Mouse (Mus musculus) layer of hippocampus, postnatal 14 days (tissue): ENCODE measurements around the gene Ing4. TPM values are rescaled to one million over a fixed set of nuclear protein-coding genes. Genes with fewer than 3 reads are reported as not detected.

Source experiments
- DNase-seq, 2 experiments: peaks; one replicate each; pipeline ENCODE4 v3.0.0; 2021 to 2022; ENCODE audit warnings: low spot score in 2 of 2, mixed read lengths in 1 of 2
- microRNA-seq, 2 experiments: library from miRNA; unstranded; fragments of <30 nt; microRNA quantifications; one replicate each; pipeline ENCODE4 v1.2.0; 2021
- total RNA-seq, 2 experiments: library from RNA; stranded (reverse); gene quantifications; 2 replicates each; pipeline ENCODE4 v1.2.3; 2021

Gene Ing4
- total RNA-seq, 2 experiments from 2014 or later = 62.5 to 62.6 TPM

DNA sequence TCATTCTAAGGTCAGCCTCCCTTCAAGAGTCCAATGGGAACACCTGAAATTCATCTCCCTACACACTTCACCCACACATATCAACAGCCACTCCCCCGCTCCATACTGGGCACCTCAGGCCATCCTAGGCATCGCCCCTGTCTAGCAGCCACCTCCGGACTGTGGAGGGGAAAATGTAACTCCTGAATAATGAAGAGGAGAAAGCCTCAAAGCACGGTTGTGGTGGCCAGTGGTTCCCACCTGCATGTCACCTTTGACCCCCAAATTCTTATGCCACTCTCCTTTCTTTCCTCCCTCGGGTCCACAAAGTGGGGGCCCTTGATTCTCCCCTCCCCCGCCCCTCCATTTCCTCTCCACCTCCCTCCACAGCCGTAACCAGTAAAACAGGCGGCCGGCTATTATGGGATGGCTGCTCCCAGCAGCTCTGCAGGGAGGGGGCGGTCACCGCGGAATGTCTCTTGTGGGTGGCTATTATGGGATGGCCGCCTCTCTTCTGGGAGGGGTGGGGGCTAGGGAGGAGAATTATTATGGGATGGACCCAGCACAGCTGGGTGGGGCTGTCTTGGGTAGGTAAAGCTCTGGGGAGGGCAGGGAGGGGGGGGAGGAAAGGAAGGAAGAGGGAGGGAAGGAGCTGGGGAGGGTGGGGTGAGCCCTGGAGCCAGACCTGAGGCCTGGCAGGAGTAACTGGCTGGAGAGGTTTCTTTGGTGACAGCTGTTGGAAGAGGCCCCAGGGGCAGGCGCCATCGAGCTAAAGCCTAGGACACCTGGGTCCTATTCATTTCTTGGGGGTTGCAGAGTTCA lies 50.2 kb downstream of the Ing4 start:
- peak; percentile 78 to 91 for DNase-seq

DNA sequence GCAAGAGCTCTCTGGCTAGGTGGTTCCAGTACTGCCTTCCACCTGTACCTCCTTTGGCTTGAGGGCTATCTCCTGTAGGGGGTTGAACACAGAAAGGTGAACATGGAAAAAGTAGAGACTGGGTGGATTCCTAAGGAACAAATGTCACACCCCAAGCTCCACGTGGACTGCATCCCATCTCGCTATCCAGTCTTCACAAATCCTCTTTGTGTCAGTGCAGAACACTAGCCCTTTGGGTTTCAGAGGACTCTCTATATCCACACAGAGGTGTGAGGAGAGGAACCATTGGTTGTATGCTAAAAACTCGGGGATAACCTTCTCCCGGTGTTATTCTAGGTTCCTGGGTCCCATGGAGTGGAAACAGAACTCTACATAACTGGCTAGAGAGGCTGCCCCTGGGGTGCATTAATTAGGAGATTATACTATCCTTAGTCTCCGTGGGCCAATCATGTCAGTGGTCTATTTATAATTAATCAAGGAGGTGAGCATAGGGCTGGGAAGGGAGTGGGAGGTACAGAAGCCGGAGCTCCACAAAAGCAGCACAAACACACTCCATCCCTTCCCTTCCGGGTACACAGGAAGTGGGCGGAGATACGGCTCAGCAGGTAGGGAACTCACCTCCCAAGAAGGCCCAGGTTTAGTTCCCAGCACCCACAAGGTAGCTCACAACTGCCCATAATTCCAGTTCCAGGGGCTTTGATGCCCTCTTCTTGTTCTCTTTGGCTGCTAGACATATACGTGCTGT lies 51.0 kb downstream of the Ing4 start:
- no peak for DNase-seq

DNA sequence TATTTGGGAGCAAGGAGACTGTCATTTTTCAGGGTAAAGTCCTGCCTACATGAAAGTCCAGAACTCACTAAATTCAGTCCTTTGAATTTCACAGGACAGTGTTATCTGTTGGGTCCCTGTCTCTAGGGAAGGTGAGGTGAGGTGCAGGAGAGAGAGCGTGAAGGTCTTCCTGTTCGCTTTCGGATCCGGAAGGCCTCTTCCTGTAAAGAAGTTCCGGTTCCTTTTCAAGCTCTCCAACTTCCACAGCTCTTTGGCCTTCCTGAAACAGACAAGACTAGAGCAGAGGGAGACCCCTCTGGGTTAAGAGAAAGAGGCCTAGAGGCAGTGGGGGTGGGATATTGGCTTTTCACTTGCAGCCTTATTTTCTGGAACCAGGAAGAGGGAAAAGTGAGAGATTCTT lies 52.8 kb downstream of the Ing4 start:
- no peak for DNase-seq

DNA sequence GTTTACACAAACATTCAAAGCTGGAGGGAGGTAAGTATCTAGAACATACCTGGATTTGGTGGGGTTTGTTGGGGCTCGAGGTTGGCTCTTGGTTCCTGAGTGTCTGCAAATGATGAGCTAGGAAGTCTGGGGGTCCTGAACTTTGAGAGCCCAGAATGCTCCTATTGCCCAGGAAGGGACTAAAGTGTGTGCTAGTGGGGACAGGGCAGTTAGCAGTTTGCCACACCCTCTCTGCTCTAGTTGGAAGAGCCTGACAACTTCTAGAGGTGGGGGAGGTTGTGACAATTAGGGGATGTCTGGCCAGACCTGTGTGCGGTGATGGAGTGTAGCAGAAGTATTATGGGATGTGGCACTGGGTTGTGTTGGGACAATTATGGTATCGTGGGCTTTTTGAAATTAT lies 55.3 kb downstream of the Ing4 start:
- DNase-seq = no peak

DNA sequence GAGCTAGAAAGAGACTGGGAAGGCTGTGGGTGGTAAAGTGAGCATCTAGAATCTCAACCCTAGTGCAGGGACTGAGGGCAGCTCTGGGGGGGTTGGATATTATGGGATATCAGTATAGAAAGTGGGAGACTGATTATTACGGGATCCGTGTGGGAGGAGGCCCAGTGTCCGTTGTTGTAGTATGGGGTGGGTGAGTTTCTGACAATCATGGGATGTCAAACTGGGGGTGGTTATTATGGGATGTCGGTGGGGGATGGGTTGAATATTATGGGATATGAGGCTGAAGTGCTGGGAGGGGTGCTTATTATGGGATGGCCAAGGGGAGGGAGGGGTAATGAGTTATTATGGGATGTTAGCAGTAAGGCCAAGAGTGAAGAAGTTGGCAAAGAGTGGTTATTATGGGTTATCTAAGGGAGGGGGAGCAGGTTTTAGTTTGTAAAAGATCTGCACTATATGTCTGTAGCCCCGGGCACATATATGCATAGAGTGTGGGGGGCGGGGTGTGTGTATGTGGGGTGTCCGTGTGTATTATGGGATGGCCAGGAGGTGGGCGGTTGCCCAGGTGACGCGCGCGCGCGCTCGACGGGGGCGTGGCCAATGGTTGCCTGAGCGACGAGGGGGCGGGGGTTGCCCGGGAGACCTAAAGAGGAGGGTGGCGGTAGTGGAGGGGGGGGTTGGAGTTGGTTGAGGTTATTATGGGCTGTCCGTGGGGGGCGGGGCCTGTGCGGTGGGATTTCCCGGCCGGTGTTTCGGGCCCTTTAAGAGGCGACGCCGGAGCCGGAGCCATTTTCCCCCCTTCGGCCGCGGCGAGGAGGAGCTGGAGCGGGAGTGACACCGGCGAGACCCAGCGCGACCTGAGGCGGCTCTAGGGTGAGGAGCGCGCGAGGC lies 56.1 kb downstream of the Ing4 start, which contains the start of gene Chd4:
Chd4 (plus strand) TSS at position 591 of the 888 bp plus-strand sequence.
- peak; percentile 90 to 97 for DNase-seq

DNA sequence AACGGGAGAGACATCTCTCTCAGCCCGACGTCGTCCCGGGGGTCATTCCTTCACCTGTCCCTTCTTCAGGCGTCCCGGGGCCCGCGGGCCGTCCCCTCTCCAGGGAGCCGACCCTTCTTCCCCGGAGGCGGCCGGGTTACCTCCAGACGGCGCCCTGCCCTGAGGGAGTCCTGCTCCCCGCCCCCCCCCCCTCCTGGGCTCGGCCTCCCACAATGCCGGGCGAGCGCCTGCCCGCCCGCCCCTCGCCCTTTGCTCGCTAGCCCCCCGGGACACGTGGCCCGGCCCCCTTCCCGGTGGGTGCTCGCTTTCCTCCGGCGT lies 56.7 kb downstream of the Ing4 start:
- DNase-seq = no peak

DNA sequence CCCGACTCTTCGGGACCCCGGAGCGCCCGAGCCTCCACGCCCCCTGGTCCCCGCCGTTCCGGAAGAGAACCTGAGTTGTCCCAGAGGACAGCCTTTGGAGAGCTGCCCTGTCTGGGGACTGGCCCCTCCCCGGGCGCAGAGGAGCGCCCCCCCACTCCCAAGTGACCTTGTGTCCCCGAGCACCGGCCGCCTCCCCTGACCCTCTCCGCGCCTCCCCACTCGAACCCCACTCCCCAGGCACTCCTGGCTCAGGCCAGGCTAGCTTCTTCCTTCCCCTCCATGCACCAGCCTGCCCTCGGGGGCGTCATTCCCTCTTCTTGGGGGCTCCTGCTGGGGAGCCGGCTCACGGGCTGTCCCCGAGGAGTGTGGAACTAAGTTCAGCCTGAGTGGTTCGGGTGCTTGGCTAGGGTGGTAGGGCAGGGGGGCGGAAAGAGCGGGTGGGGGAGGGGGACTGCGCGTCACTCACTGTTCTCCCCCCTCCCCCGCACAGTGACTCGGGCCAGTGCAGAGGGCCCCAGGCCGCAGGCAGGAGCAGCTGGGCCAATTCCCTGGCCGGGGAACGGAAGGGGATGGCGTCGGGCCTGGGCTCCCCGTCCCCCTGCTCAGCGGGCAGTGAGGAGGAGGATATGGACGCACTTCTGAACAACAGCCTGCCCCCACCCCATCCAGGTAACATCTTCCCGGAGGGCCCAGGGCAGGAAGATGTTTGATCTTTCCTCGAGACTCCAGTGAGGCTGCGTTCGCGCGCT lies 57.2 kb downstream of the Ing4 start:
- peak; percentile 61 to 62 for DNase-seq

DNA sequence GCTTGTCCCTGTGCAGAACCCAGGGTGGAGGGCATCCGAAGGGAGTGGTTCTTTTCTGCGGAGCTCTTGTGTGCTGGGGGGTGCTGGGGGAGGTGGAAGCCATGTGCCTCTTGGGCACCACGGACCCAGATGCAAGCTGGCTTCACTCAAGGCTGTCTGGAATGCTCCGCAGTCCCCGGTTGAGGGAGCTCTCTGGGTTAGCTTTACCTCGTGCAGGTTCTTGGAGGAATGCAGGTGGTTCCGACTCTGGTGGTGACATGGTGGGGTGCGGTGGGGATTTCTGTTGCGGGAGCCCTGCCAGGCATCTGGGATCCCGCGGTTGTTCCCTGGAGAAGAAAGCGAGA lies 57.8 kb downstream of the Ing4 start:
- DNase-seq = no peak

DNA sequence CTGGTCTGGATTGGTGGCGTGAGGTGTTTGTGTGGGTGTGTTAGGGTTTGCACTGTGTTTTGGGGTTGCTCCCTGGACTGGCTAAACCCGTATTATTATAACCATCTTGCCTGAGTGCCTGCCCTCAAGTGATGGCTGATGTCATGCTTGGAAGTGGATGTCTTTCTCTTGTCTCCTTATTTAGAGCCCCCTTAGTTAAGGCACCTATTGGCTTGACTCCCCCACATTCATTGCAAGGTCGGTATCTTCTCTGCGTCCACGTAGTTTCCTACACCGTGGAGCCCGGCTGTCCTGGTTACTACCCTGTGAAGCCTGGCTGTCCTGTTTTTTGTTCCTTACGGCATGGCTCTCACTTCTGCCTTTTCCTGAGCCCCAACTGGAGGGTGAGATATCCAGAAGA lies 58.4 kb downstream of the Ing4 start:
- no peak for DNase-seq

DNA sequence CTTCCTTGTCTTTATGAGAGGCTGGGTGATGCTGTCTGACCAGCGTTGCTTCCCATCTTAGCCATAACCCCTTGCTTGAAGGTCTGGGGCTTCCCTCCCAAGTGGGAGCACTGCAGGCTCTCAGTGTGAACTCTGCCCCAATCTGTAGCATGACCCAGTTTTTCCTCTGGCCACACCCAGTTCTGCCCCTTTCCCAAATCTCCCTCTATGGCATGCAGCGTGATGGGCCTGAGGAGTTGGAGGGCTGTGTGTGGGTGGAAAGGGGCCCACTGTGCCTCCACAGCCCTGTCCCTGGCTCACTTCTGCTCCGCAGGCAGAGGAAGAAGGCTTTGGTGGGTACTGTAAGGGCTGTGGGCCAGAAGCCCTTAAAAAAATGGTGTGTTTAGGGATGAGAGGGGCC lies 59.0 kb downstream of the Ing4 start:
- DNase-seq = no peak

Small RNA genes within 50 kb of the gene (microRNA-seq; reads per million reads assigned to microRNA genes)
- gene Mir7045 = 1.6 to 2.5 reads per million in 2 experiments

Other genes starting within 250 kb of the Ing4 start
- gene Spsb2, start 231.1 kb upstream of the Ing4 start, total RNA-seq = 1 to 10 TPM; 5.7 to 6.7 TPM
- 100 to 1,000 TPM; 578 to 579 TPM for gene Tpi1, start 225.5 kb upstream of the Ing4 start, total RNA-seq
- gene Usp5, start 210.3 kb upstream of the Ing4 start, total RNA-seq = 100 to 1,000 TPM; 180 to 183 TPM
- gene Cdca3, start 210.2 kb upstream of the Ing4 start, total RNA-seq = 1 to 10 TPM; 2.0 to 3.4 TPM
- gene Gnb3, start 199.5 kb upstream of the Ing4 start, total RNA-seq = under 1 TPM in 1 of 2 experiments, not detected in 1; 0.21 TPM
- gene P3h3, start 182.0 kb upstream of the Ing4 start, total RNA-seq = 10 to 100 TPM; 24.7 to 24.8 TPM
- 100 to 1,000 TPM; 180 to 193 TPM for gene Gpr162, start 175.8 kb upstream of the Ing4 start, total RNA-seq
- gene Cd4, start 151.5 kb upstream of the Ing4 start, total RNA-seq = under 1 TPM; 0.29 to 0.58 TPM
- gene Lag3, start 128.1 kb upstream of the Ing4 start, total RNA-seq = 1 to 10 TPM; 2.6 to 3.0 TPM
- 1,000 to 10,000 TPM; 1,231 to 1,331 TPM for gene Ptms, start 119.7 kb upstream of the Ing4 start, total RNA-seq
- 100 to 1,000 TPM; 681 to 696 TPM for gene Mlf2, start 108.4 kb upstream of the Ing4 start, total RNA-seq
- gene Cops7a, start 74.2 kb upstream of the Ing4 start, total RNA-seq = 100 to 1,000 TPM; 125 to 128 TPM
- gene Pianp, start 43.1 kb upstream of the Ing4 start, total RNA-seq = 100 to 1,000 TPM; 119 to 120 TPM
- 10 to 100 TPM; 41.9 to 49.2 TPM for gene Zfp384, start 30.6 kb upstream of the Ing4 start, total RNA-seq
- gene Acrbp, start 9.9 kb downstream of the Ing4 start, total RNA-seq = 1 to 10 TPM; 6.2 to 8.1 TPM
- 1 to 10 TPM in 1 of 2 experiments, under 1 TPM in 1; 0.94 to 1.6 TPM for gene Lpar5, start 28.2 kb downstream of the Ing4 start, total RNA-seq
- gene Chd4, start 56.2 kb downstream of the Ing4 start, total RNA-seq = 100 to 1,000 TPM; 173 to 193 TPM
- 10 to 100 TPM; 29.2 to 30.5 TPM for gene Nop2, start 92.1 kb downstream of the Ing4 start, total RNA-seq
- gene Iffo1, start 105.5 kb downstream of the Ing4 start, total RNA-seq = 10 to 100 TPM; 64.7 to 73.2 TPM
- gene Gapdh, start 126.7 kb downstream of the Ing4 start, total RNA-seq = 1,000 to 10,000 TPM; 2,098 to 2,176 TPM
- gene Ncapd2, start 151.9 kb downstream of the Ing4 start, total RNA-seq = 10 to 100 TPM; 26.8 to 29.8 TPM
- 10 to 100 TPM; 67.7 to 74.4 TPM for gene Mrpl51, start 152.0 kb downstream of the Ing4 start, total RNA-seq
- 10 to 100 TPM; 49.3 to 62.7 TPM for gene Vamp1, start 175.8 kb downstream of the Ing4 start, total RNA-seq
- gene Tapbpl, start 192.1 kb downstream of the Ing4 start, total RNA-seq = 1 to 10 TPM; 2.9 to 3.1 TPM
- not detected for gene Cd27, start 197.2 kb downstream of the Ing4 start, total RNA-seq
- not detected for gene Tuba3a, start 246.3 kb downstream of the Ing4 start, total RNA-seq